Mouse (Mus musculus): Measurements from ENCODE around the gene Srgap3. TPM values are rescaled to one million over a fixed set of nuclear protein-coding genes. Genes with fewer than 3 reads are reported as not detected.

Gene Srgap3
- total and polyA plus RNA-seq, 2 experiments from 2014 or later, result 0.33 TPM; not detected in 1

- H3K4me2 ChIP-seq (ENCODE audit: low read depth, low read length), result no peak overlapping the region
- no peaks in the 10 kb centered on the region for H3K27me3 ChIP-seq (ENCODE audit: control insufficient read depth, insufficient read depth, low read length)
- DNase-seq (ENCODE audit: low spot score) (no peak), ATAC-seq (ENCODE audit: insufficient read depth, low read depth) (no peak)
- 82% methylated on average over 6 of the region's 6 CpGs for WGBS
- H3K9me3 ChIP-seq (replicated peaks; ENCODE audit: control insufficient read depth, low read length), result no peaks in the 10 kb centered on the region
- H3K9ac ChIP-seq (replicated peaks; ENCODE audit: low read depth, low read length), result no peak overlapping the region
- no peak overlapping the region for H3K27ac ChIP-seq (ENCODE audit: low read depth)
- TF ChIP-seq CTCF (IDR thresholded peaks at IDR 0.05; ENCODE audit: low read depth) (no peak), EP300 (IDR thresholded peaks at IDR 0.05; ENCODE audit: low read depth) (no peak)
- H3K4me1 ChIP-seq (ENCODE audit: control insufficient read depth, insufficient read depth), result no peaks in the 10 kb centered on the region
- no peak overlapping the region for H3K4me3 ChIP-seq (ENCODE audit: low read depth, low read length)
- no peaks in the 10 kb centered on the region for H3K36me3 ChIP-seq (replicated peaks; ENCODE audit: control insufficient read depth, insufficient read depth, low read length)
Observed at GRCm38 (mm10) chr6:112738924-112739323, 208.1 kb downstream of the Srgap3 start.

- Histone ChIP-seq H3K4me3 (ENCODE audit: low read depth, low read length) (no peak overlapping the region), H3K4me1 (ENCODE audit: control insufficient read depth, insufficient read depth) (no peaks in the 10 kb centered on the region), H3K36me3 (replicated peaks; ENCODE audit: control insufficient read depth, insufficient read depth, low read length) (no peaks in the 10 kb centered on the region), H3K9ac (replicated peaks; ENCODE audit: low read depth, low read length) (no peak overlapping the region), H3K4me2 (ENCODE audit: low read depth, low read length) (no peak overlapping the region), H3K27ac (ENCODE audit: low read depth) (no peak overlapping the region), H3K27me3 (ENCODE audit: control insufficient read depth, insufficient read depth, low read length) (no peaks in the 10 kb centered on the region), H3K9me3 (replicated peaks; ENCODE audit: control insufficient read depth, low read length) (no peaks in the 10 kb centered on the region)
- ATAC-seq (ENCODE audit: insufficient read depth, low read depth) (no peak), DNase-seq (ENCODE audit: low spot score) (no peak)
- WGBS, result 76% methylated on average over 3 of the region's 3 CpGs
- TF ChIP-seq EP300 (IDR thresholded peaks at IDR 0.05; ENCODE audit: low read depth) (no peak), CTCF (IDR thresholded peaks at IDR 0.05; ENCODE audit: low read depth) (no peak)
Observed at GRCm38 (mm10) chr6:112736471-112736870, 210.6 kb downstream of the Srgap3 start.

- DNase-seq (ENCODE audit: low spot score) (no peak), ATAC-seq (ENCODE audit: insufficient read depth, low read depth) (no peak)
- Histone ChIP-seq H3K4me3 (ENCODE audit: low read depth, low read length) (no peak overlapping the region), H3K4me2 (ENCODE audit: low read depth, low read length) (no peak overlapping the region), H3K9me3 (replicated peaks; ENCODE audit: control insufficient read depth, low read length) (no peaks in the 10 kb centered on the region), H3K9ac (replicated peaks; ENCODE audit: low read depth, low read length) (no peak overlapping the region), H3K27me3 (ENCODE audit: control insufficient read depth, insufficient read depth, low read length) (no peaks in the 10 kb centered on the region), H3K27ac (ENCODE audit: low read depth) (no peak overlapping the region), H3K4me1 (ENCODE audit: control insufficient read depth, insufficient read depth) (no peaks in the 10 kb centered on the region), H3K36me3 (replicated peaks; ENCODE audit: control insufficient read depth, insufficient read depth, low read length) (no peaks in the 10 kb centered on the region)
- TF ChIP-seq EP300 (IDR thresholded peaks at IDR 0.05; ENCODE audit: low read depth) (no peak), CTCF (IDR thresholded peaks at IDR 0.05; ENCODE audit: low read depth) (no peak)
- 77% methylated on average over 2 of the region's 2 CpGs for WGBS
Observed at GRCm38 (mm10) chr6:112735054-112735453, 212.0 kb downstream of the Srgap3 start.

DNA sequence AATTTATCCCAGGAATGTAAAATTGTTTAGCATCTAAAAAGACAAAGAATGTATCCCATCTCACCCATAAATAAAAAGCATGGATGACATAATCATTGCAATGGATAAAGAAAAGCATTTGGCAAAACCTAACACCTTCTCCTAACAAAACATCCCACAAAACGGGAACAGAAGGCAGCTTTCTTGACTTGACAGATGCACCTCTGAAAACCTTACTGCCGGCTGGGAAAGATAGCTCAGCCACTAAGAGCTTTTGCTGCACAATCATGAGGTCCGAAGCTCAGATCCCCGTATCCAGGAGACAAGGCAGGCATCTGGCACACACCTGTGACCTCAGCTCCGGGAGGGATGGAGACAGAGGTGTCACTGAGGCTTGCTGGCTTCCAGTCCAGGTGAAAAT is 213.1 kb downstream of the Srgap3 start:
- Histone ChIP-seq H3K27me3 (ENCODE audit: control insufficient read depth, insufficient read depth, low read length) (no peaks in the 10 kb centered on the region), H3K4me1 (ENCODE audit: control insufficient read depth, insufficient read depth) (no peaks in the 10 kb centered on the region), H3K9ac (replicated peaks; ENCODE audit: low read depth, low read length) (no peak overlapping the region), H3K36me3 (replicated peaks; ENCODE audit: control insufficient read depth, insufficient read depth, low read length) (no peaks in the 10 kb centered on the region), H3K27ac (ENCODE audit: low read depth) (no peak overlapping the region), H3K4me2 (ENCODE audit: low read depth, low read length) (no peak overlapping the region), H3K9me3 (replicated peaks; ENCODE audit: control insufficient read depth, low read length) (no peaks in the 10 kb centered on the region), H3K4me3 (ENCODE audit: low read depth, low read length) (no peak overlapping the region)
- ATAC-seq (ENCODE audit: insufficient read depth, low read depth), result no peak
- TF ChIP-seq CTCF (IDR thresholded peaks at IDR 0.05; ENCODE audit: low read depth), result no peak
- no peak for TF ChIP-seq EP300 (IDR thresholded peaks at IDR 0.05; ENCODE audit: low read depth)
- WGBS, result 66% methylated on average over 5 of the region's 5 CpGs
- no peak for DNase-seq (ENCODE audit: low spot score)

GRCm38 (mm10) chr6:112732434-112732833 is 214.6 kb downstream of the Srgap3 start:
- H3K4me2 ChIP-seq (ENCODE audit: low read depth, low read length), result no peak overlapping the region
- H3K9me3 ChIP-seq (replicated peaks; ENCODE audit: control insufficient read depth, low read length), result no peaks in the 10 kb centered on the region
- peaks cover 3% of the 10 kb centered on the region; the same call in 1 of the 2 replicates for H3K4me1 ChIP-seq (ENCODE audit: control insufficient read depth, insufficient read depth)
- no peak overlapping the region for H3K27ac ChIP-seq (ENCODE audit: low read depth)
- H3K36me3 ChIP-seq (replicated peaks; ENCODE audit: control insufficient read depth, insufficient read depth, low read length), result no peaks in the 10 kb centered on the region
- no peak overlapping the region for H3K4me3 ChIP-seq (ENCODE audit: low read depth, low read length)
- no peak for TF ChIP-seq CTCF (IDR thresholded peaks at IDR 0.05; ENCODE audit: low read depth)
- TF ChIP-seq EP300 (IDR thresholded peaks at IDR 0.05; ENCODE audit: low read depth), result no peak
- 85% methylated on average over 3 of the region's 3 CpGs for WGBS
- no peak overlapping the region for H3K9ac ChIP-seq (replicated peaks; ENCODE audit: low read depth, low read length)
- ATAC-seq (ENCODE audit: insufficient read depth, low read depth) (no peak), DNase-seq (ENCODE audit: low spot score) (no peak)
- no peaks in the 10 kb centered on the region for H3K27me3 ChIP-seq (ENCODE audit: control insufficient read depth, insufficient read depth, low read length)

GRCm38 (mm10) chr6:112731386-112731785 is 215.7 kb downstream of the Srgap3 start:
- H3K4me3 ChIP-seq (ENCODE audit: low read depth, low read length), result no peak overlapping the region
- H3K36me3 ChIP-seq (replicated peaks; ENCODE audit: control insufficient read depth, insufficient read depth, low read length), result no peaks in the 10 kb centered on the region
- H3K9ac ChIP-seq (replicated peaks; ENCODE audit: low read depth, low read length), result no peak overlapping the region
- 90% methylated on average over 10 of the region's 10 CpGs for WGBS
- H3K4me1 ChIP-seq (ENCODE audit: control insufficient read depth, insufficient read depth), result peaks cover 3% of the 10 kb centered on the region; the same call in 1 of the 2 replicates
- H3K9me3 ChIP-seq (replicated peaks; ENCODE audit: control insufficient read depth, low read length), result no peaks in the 10 kb centered on the region
- H3K4me2 ChIP-seq (ENCODE audit: low read depth, low read length), result no peak overlapping the region
- TF ChIP-seq CTCF (IDR thresholded peaks at IDR 0.05; ENCODE audit: low read depth), result no peak
- TF ChIP-seq EP300 (IDR thresholded peaks at IDR 0.05; ENCODE audit: low read depth), result no peak
- no peak for ATAC-seq (ENCODE audit: insufficient read depth, low read depth)
- DNase-seq (ENCODE audit: low spot score), result no peak
- H3K27me3 ChIP-seq (ENCODE audit: control insufficient read depth, insufficient read depth, low read length), result no peaks in the 10 kb centered on the region
- H3K27ac ChIP-seq (ENCODE audit: low read depth), result no peak overlapping the region
